Mouse (Mus musculus) ES-E14 (cell line): ENCODE measurements at regions not wholly inside any gene's neighbourhood (a gene's known extent, or its start where the extent isn't known, plus 50 kb on each side); places are given as distances from the start of the nearest gene placed in this dataset.

ENCODE experiments used
- CHD2 ChIP-seq: IDR thresholded peaks from 2 replicates; pipeline ENCODE4 v1.6.1; 2014; ENCODE audit warnings: mild to moderate bottlenecking, low read depth, low read length, inconsistent platforms
- HCFC1 ChIP-seq: IDR thresholded peaks from 2 replicates; pipeline ENCODE4 v1.6.1; 2012; ENCODE audit warnings: low read length, inconsistent platforms, borderline replicate concordance; ENCODE audit not compliant: insufficient read depth
- MAFK ChIP-seq: IDR thresholded peaks from 2 replicates; pipeline ENCODE4 v1.6.1; 2014; ENCODE audit warnings: mild to moderate bottlenecking, low read depth, low read length, inconsistent platforms; ENCODE audit not compliant: insufficient read depth
- ZNF384 ChIP-seq: IDR thresholded peaks from 2 replicates; pipeline ENCODE4 v1.6.1; 2012; ENCODE audit warnings: low read depth, low read length, inconsistent platforms

GRCm38 (mm10) chr2:160002695-160003094 is 331.3 kb downstream of the Gm826 start:
- TF ChIP-seq CHD2 (no peak), MAFK (no peak), ZNF384 (no peak), HCFC1 (no peak)
